Mouse (Mus musculus) layer of hippocampus, adult 2 months (tissue): Measurements from ENCODE around the gene Reep3. TPM values are rescaled to one million over a fixed set of nuclear protein-coding genes. Genes with fewer than 3 reads are reported as not detected.
A peak's percentile ranks its signal among the peaks of the same experiment; 100 is the strongest.

Source experiments
- DNase-seq, 2 experiments: peaks; one replicate each; pipeline ENCODE4 v3.0.0; 2022; ENCODE audit warnings: low spot score in 2 of 2
- H3K27ac ChIP-seq: fragments of 200-600 bp; 2 replicates; pipeline ENCODE4 v1.8.1; 2022
- H3K4me3 ChIP-seq: fragments of 200-600 bp; 2 replicates; pipeline ENCODE4 v1.8.1; 2022; ENCODE audit warnings: mild to moderate bottlenecking
- CTCF ChIP-seq: fragments of 200-600 bp; conservative IDR thresholded peaks from 2 replicates; pipeline ENCODE4 v1.8.1; 2022; ENCODE audit warnings: antibody characterized with exemption, mild to moderate bottlenecking, moderate library complexity
- total RNA-seq, 2 experiments: library from RNA; stranded (reverse); gene quantifications; 2 replicates each; pipeline ENCODE4 v1.2.3; 2021

Reep3 gene
- total RNA-seq, 2 experiments from 2014 or later, result 18.3 to 21.9 TPM

DNA sequence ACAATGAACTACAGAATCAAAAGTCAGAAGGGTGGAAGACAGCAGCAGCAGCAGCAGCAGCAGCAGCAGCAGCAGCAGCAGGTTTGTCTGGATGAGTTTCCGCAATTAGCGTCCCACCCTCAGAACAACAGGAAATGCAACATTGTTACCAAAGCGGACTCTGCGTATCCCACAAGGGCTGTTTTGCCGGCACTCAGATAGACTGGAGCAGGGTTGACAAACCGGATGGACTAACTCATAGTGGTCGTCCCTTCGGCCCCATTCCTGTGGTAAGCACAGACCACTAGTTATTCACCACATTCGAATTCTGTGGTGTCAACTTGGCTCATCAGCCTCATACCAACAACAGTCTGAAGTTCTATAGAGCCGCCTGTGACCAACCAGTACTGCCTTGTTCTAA lies 27.7 kb downstream of the Reep3 start:
- Histone ChIP-seq H3K27ac (no peak overlapping the region), H3K4me3 (no peak overlapping the region)
- no peak for DNase-seq
- no peak for TF ChIP-seq CTCF

GRCm38 (mm10) chr10:67066421-67066820 lies 30.3 kb downstream of the Reep3 start:
- Histone ChIP-seq H3K4me3 (no peak overlapping the region), H3K27ac (no peak overlapping the region)
- DNase-seq, result no peak
- TF ChIP-seq CTCF, result peak; percentile 26

DNA sequence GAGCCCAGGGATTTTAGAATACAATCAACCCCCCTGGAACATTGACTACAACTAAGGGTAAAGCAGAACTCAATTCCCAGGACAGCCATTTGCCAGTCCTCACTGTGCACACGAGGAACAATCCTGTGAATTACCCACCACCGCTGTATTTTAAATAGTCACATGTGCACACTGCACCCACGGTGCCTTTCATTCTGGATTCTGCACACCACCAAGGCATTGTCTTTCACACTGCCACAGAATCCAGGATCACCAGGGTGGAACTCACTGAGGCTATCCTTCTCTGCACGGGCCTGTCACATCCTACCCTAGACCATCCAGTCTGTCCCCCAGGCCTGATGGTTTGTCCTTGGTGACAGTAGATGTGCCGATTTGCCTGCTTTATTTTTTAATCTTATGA lies 30.8 kb downstream of the Reep3 start:
- no peak for DNase-seq
- H3K27ac ChIP-seq, result peak overlapping the region; percentile 40; the same call in 1 of the 2 replicates
- no peak for TF ChIP-seq CTCF
- no peak overlapping the region for H3K4me3 ChIP-seq

GRCm38 (mm10) chr10:67065277-67065887 lies 31.4 kb downstream of the Reep3 start:
- TF ChIP-seq CTCF, result no peak
- no peak for DNase-seq
- Histone ChIP-seq H3K4me3 (no peak overlapping the region), H3K27ac (peak overlapping the region; percentile 40; the same call in 1 of the 2 replicates)

DNA sequence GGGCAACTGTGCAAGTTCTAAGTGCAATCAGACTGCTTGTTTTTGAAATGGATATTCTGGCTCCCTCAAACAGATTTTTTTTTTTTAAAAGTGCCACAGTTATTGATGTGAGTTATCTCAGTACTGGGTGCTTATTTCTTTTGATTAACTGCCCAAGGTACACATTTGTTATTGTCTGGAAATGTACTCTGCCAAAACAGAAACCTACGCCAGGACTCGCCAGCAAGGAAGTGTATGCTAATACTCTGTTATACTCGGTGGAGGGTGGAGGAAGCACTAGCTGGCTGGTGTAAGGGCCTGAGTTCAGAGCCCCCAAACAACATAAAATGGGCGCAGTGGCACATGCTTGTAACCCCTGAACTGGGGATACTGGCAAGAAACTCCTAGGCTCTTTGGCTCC lies 34.9 kb downstream of the Reep3 start:
- peak; percentile 37 for TF ChIP-seq CTCF
- peak overlapping the region; percentile 87 for H3K27ac ChIP-seq
- DNase-seq, result no peak
- H3K4me3 ChIP-seq, result peak overlapping the region; percentile 30

- Histone ChIP-seq H3K27ac (peak overlapping the region; percentile 87), H3K4me3 (peak overlapping the region; percentile 30)
- no peak for TF ChIP-seq CTCF
- peak; percentile 34 to 47 for DNase-seq
Observed at GRCm38 (mm10) chr10:67061367-67061801, 35.4 kb downstream of the Reep3 start.

DNA sequence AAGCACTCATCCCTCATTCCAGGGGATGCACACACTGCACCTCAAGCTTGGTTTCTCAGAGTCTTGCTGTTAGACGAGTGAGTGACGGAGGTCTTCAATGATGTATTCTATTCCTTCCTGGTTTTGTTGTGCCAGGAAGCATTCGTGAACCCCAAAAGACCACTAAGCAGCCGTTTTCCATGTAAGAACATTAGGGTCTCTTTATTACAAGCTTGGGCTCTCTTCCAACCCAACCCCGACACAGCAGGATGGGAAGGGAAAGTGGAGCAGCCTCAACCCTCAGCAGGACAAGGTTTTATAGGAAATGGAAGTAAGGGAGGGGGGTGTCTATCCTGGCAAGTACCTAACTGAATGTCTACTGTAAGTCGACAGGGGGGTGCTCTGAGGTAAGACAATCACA lies 38.0 kb downstream of the Reep3 start:
- H3K27ac ChIP-seq, result peak overlapping the region; percentile 88
- H3K4me3 ChIP-seq, result no peak overlapping the region
- no peak for TF ChIP-seq CTCF
- no peak for DNase-seq

- TF ChIP-seq CTCF, result no peak
- H3K27ac ChIP-seq, result peak overlapping the region; percentile 88
- no peak overlapping the region for H3K4me3 ChIP-seq
- peak; percentile 31 for DNase-seq
Observed at GRCm38 (mm10) chr10:67058297-67058696, 38.4 kb downstream of the Reep3 start.

DNA sequence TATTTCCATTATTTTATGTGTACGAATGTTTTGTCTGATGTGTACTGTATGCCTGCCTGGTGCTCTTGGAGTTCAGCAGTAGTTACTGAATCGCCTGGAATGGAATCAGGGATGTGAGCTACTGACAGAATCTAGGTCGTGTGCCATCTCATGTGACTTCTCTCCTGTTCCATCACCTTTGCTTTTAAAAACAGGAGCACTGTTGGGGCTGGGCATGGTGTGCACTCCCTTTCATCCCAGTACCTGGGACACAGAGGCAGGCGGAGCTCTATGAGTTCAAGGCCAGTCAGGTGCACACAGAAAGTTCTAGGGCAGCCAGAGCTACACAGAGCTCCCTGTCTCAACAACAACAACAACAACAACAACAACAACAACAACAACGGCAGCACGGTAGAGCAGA lies 39.0 kb downstream of the Reep3 start:
- TF ChIP-seq CTCF, result no peak
- Histone ChIP-seq H3K27ac (peak overlapping the region; percentile 88), H3K4me3 (no peak overlapping the region)
- no peak for DNase-seq

DNA sequence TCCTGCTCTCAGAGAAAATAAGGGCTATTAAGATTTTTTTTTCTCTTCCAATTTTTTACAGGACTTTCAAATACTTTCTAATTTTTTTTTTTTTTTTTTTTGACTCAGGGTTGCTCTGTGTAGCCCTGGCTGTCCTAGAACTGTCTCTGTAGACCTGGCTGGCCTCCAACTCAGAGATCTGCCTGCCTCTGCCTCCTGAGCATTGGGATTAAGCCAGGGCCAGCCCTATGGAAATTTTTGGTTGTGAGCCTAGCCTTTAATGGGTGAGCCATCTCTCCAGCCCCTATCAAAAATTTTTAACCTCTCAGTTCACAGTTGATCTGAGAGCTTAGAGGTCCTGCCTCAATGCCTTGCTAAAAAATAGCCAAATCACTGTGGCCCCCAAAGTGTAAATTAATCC lies 39.5 kb downstream of the Reep3 start:
- Histone ChIP-seq H3K4me3 (no peak overlapping the region), H3K27ac (peak overlapping the region; percentile 88)
- no peak for DNase-seq
- TF ChIP-seq CTCF, result no peak

DNA sequence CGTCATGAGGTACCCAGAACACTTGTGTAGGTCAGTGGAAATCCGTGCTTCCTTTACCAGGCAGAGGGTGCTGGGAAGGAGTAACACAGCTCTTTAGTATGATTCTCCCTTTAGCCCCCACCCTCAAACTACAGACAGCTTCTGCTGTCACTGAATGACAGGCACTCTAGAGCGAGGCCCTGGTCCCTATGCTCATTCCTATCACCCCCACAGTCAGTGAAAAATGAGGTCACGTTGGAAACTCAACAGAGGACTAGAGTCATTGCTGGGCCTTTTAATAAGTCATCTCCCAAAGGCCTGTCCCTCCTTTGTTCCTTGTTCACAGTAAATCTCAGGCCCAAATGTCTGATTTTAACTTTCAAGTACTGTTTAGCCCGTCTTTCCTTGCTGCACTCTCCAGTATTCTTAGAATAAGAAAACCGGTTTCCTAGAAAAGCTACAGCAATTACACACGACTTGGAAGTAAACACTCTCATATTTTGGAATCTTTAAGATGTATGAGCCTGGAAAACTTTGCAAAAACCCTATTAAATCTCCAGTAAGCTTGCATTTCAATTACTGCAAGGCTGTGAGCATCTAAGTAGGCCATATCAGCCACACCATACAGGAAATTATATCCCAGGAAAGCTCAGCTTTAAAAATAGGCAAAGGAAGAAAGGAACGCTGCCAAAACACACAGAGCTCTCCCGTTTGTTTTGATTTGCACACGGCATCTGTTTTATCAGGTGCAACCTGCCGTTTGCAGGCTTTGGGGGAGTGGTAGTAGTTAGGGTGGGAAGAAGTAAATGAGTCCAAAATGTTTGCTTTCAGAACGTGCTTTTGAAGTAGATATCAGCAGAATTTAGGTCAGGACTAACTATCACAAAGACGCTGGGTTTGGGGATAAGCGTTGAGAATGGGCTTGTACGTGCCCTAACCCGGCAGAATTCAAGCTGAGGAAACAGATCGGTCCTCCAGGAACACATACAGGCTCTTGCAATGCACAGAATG lies 40.6 kb downstream of the Reep3 start:
- DNase-seq, result peak; percentile 23 to 42
- TF ChIP-seq CTCF, result no peak
- Histone ChIP-seq H3K4me3 (peak overlapping the region; percentile 0), H3K27ac (peak overlapping the region; percentile 88)

DNA sequence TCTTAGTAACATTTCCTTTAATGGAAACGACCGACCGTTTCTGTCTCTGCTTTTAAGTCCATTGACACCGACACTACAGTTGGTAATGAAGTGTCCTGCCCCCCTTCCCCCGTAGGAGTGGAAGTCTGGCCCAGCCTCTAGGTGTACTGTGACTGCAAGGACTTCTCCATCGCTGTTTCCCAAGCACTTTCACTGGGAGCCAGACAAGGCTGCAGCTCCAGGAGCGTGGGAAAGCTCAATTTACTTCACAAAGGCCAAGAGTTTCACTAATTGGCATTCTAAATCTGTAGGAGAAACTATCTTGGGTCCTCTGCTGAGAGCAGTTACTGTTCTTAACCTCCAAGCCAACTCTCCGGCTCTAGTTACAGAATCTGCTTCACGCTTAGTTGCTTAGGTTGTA lies 43.3 kb downstream of the Reep3 start:
- DNase-seq, result no peak
- Histone ChIP-seq H3K4me3 (no peak overlapping the region), H3K27ac (peak overlapping the region; percentile 82)
- no peak for TF ChIP-seq CTCF

GRCm38 (mm10) chr10:67052429-67052828 lies 44.3 kb downstream of the Reep3 start:
- no peak for DNase-seq
- no peak overlapping the region for H3K4me3 ChIP-seq
- H3K27ac ChIP-seq, result peak overlapping the region; percentile 82; the same call in 1 of the 2 replicates
- no peak for TF ChIP-seq CTCF
